Mouse (Mus musculus): ENCODE measurements around the gene Hmbs. TPM values are rescaled to one million over a fixed set of nuclear protein-coding genes. Genes with fewer than 3 reads are reported as not detected.
"Not testable (repeated sequence)": the region's sequence is repeated elsewhere in the genome, so short reads cannot be mapped to it uniquely, and the experiment has no call there.

The Hmbs gene
- polyA plus RNA-seq, 1 experiment from 2014 or later: 99.4 TPM

DNA sequence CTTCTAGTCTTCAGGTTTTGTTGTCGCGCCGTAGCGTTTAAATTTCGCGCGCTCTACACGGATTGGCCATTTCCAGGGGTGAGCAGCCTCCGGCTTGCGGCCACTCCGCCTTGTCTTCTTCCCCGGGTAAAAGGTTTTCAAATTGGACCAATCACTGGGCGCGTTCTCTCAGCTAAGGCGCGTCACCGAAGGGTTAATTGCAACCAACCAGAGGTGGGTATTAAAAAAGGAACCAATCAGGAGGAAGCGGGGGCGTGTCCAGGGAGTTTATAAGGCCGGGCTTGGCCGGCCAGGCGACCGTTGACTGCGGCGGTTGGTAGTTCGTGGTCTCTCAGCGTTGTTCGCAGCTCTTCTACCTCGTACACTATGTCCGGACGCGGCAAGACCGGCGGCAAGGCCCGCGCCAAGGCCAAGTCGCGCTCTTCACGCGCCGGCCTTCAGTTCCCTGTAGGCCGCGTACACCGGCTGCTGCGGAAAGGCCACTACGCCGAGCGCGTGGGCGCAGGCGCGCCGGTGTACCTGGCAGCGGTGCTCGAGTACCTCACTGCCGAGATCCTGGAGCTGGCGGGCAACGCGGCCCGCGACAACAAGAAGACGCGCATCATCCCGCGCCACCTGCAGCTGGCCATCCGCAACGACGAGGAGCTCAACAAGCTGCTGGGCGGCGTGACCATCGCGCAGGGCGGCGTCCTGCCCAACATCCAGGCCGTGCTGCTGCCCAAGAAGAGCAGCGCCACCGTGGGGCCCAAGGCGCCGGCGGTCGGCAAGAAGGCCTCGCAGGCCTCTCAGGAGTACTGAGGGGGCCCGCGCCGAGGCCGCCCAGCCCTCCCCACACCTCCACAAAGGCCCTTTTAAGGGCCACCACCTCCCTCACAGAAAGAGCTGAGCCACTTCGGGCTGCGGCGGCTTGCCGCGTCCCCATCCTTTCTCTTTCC lies 9.4 kb downstream of the Hmbs start, which contains the start of gene H2afx:
TSS of gene H2afx (plus strand) at position 299 of the 935 bp plus-strand sequence.
- Histone ChIP-seq H3K9ac (peak within 1 kb of the TSS; percentile 79), H3K4me1 (peaks cover 25% of the 10 kb centered on the region), H3K4me3 (replicated peaks) (peak within 1 kb of the TSS; percentile 72), H3K36me3 (peaks cover 64% of the 10 kb centered on the region), H3K27ac (replicated peaks) (peak within 1 kb of the TSS; percentile 96), H3K27me3 (no peaks in the 10 kb centered on the region), H3K4me2 (replicated peaks) (peak within 1 kb of the TSS; percentile 76), H3K9me3 (replicated peaks) (no peaks in the 10 kb centered on the region)
- ATAC-seq (ENCODE audit: insufficient number of reproducible peaks, low FRiP score, low TSS enrichment, low read depth): peak; percentile 95
- WGBS: under 1% methylated on average over 91 of the region's 91 CpGs

DNA sequence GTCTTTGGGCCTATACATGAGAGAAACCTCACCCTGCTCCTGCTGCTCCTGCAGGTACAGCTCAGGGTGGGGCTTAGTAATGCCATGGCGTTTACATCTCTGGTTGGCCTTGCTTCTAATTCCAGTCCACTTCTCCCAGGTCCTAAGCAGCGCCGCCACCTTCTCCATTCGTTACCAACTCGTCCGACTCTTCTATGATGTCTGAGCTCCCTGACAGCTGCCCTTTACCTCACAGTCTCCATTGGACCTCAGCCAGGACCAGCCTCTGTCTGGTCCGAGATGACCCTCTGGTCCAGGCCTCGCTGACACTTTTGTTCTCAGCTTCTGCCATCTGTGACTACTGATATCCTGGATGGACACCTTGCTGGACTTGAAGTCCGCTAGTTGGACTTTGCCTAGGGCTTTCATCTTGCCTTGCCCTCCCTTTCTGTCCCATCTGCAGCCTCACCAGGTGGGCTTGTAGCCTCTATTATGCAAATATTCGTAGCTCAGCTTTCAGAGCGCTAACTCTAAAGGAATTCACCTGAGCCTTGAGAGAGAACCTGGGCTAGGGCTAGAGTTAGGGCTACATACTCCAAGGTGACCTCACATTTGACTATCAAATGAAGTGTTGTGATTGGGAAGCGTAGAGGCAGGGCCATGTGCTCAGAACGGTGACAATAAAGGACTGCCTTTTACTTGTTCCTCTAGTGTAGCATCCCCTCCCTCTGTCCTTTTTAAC lies 10.9 kb downstream of the Hmbs start:
- Histone ChIP-seq H3K27ac (replicated peaks) (no peak overlapping the region), H3K4me1 (peaks cover 25% of the 10 kb centered on the region), H3K4me3 (replicated peaks) (no peak overlapping the region), H3K4me2 (replicated peaks) (no peak overlapping the region), H3K36me3 (peaks cover 61% of the 10 kb centered on the region), H3K9ac (no peak overlapping the region), H3K27me3 (no peaks in the 10 kb centered on the region), H3K9me3 (replicated peaks) (no peaks in the 10 kb centered on the region)
- no peak for ATAC-seq (ENCODE audit: insufficient number of reproducible peaks, low FRiP score, low TSS enrichment, low read depth)
- WGBS: 95% methylated on average over 13 of the region's 13 CpGs

DNA sequence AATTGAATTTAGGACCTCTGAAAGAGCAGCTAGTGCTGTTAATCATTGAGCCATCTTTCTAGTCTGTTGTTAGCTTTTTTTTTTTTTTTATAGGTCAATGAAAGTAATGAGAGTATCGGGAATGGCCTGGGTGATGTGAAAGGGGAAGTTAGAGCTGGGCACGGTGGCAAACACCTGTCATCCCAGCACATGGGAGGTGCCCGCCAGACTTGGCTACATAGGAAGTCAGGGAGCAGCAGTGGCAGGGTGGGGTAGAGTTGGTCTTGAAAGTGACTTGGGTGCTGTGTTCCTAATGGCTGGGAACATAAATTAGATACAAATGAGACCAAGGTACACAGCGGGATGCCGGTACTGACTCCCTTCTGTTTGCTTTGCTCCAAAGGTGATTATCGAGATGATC lies 13.3 kb downstream of the Hmbs start:
- Histone ChIP-seq H3K27me3 (no peaks in the 10 kb centered on the region), H3K27ac (replicated peaks) (no peak overlapping the region), H3K4me1 (peaks cover 18% of the 10 kb centered on the region), H3K4me3 (replicated peaks) (no peak overlapping the region), H3K9ac (no peak overlapping the region), H3K4me2 (replicated peaks) (no peak overlapping the region), H3K36me3 (peaks cover 48% of the 10 kb centered on the region), H3K9me3 (replicated peaks) (no peaks in the 10 kb centered on the region)
- ATAC-seq (ENCODE audit: insufficient number of reproducible peaks, low FRiP score, low TSS enrichment, low read depth): no peak
- WGBS: 92% methylated on average over 6 of the region's 6 CpGs

DNA sequence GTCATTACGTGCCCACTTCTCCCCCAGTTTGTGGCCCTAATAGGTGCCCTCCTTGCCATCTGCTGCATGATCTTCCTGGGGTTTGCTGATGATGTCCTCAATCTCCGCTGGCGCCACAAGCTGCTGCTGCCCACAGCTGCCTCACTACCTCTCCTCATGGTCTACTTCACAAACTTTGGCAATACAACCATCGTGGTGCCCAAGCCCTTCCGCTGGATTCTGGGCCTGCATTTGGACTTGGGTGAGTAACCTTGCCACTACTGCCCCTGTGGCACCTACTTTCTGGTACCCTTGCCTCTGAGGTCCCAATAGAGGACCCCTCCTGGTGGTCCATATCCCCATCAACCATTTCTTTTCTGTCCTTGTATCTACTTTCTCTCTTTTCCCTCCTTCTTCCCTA lies 16.1 kb downstream of the Hmbs start:
- Histone ChIP-seq H3K27me3 (no peaks in the 10 kb centered on the region), H3K27ac (replicated peaks) (0 out of 2 replicates have a peak overlapping the region, but pooled peaks have one; percentile 94), H3K9ac (no peak overlapping the region), H3K36me3 (peaks cover 35% of the 10 kb centered on the region), H3K4me2 (replicated peaks) (peak overlapping the region; percentile 73), H3K4me3 (replicated peaks) (peak overlapping the region; percentile 80), H3K4me1 (peaks cover 13% of the 10 kb centered on the region), H3K9me3 (replicated peaks) (no peaks in the 10 kb centered on the region)
- 91% methylated on average over 5 of the region's 5 CpGs for whole genome bisulfite sequencing
- ATAC-seq (ENCODE audit: insufficient number of reproducible peaks, low FRiP score, low TSS enrichment, low read depth): no peak

DNA sequence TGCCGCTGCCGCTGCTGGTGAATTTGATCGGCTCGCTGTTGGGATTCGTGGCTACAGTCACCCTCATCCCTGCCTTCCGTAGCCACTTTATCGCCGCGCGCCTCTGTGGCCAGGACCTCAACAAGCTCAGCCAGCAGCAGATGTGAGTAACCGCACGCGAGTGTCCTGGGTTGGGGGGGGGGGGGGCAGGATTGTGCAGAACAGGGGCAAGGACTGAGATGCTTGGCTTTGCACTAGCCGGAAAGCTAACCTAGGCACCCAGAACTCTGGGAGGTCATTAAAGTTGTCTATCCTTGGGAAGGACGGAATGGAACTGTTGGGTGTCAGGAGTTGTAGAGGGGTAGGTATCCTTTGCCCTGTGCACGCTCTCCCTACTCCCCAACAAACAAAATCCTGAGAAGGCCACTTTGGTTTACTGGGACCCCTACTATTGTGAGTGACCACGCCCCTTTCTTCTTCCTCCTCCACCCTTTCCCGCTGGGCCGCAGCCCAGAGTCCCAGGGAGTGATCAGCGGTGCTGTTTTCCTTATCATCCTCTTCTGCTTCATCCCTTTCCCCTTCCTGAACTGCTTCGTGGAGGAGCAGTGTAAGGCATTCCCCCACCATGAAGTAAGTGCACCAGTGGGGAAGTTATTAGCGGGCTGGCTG lies 16.8 kb downstream of the Hmbs start:
- peak overlapping the region; percentile 76 for H3K9ac ChIP-seq
- WGBS: under 1% methylated on average over 22 of the region's 22 CpGs
- no peaks in the 10 kb centered on the region for H3K9me3 ChIP-seq (replicated peaks)
- peak; percentile 53 for ATAC-seq (ENCODE audit: insufficient number of reproducible peaks, low FRiP score, low TSS enrichment, low read depth)
- H3K4me1 ChIP-seq: peaks cover 13% of the 10 kb centered on the region
- peak overlapping the region; percentile 80 for H3K4me3 ChIP-seq (replicated peaks)
- H3K4me2 ChIP-seq (replicated peaks): peak overlapping the region; percentile 73
- peaks cover 29% of the 10 kb centered on the region for H3K36me3 ChIP-seq
- H3K27ac ChIP-seq (replicated peaks): peak overlapping the region; percentile 94
- H3K27me3 ChIP-seq: no peaks in the 10 kb centered on the region

DNA sequence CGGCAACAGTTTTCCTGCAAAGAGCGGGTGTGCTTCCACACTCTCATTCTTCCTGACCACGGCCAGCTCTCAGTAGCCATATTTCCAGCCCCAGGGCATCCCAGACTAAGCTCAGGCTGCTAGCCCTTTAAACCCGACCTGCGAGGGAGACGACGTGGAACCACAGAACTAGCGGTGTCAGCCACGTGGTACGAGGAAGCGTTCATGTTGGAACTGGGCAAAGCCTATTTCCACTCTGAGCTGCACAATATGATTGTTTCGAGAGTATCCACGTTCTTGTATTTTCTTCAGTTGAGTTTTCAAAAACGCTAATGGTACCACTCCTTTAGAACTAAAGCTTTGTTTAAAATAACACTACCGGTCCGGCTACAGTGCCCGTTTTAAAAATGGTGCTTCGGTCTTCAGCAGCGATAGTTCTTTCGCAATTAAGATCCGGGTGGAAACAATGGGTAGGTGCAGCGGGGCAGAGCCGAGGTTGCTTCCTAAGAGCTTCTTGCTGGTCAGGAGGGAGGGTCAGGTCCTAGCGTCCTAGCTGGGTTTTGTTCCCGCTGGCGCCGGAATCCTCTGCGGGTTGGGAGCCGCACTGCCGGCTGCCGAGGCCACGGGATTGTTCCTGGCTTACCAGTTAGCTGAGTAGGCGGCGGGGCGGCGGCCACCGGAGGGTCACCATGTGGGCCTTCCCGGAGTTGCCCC lies 17.5 kb downstream of the Hmbs start:
- H3K4me2 ChIP-seq (replicated peaks): peak overlapping the region; percentile 73
- WGBS: under 1% methylated on average over 38 of the region's 38 CpGs
- H3K27me3 ChIP-seq: no peaks in the 10 kb centered on the region
- H3K36me3 ChIP-seq: peaks cover 23% of the 10 kb centered on the region
- ATAC-seq (ENCODE audit: insufficient number of reproducible peaks, low FRiP score, low TSS enrichment, low read depth): peak; percentile 88
- no peaks in the 10 kb centered on the region for H3K9me3 ChIP-seq (replicated peaks)
- H3K4me1 ChIP-seq: peaks cover 13% of the 10 kb centered on the region
- peak overlapping the region; percentile 94 for H3K27ac ChIP-seq (replicated peaks)
- peak overlapping the region; percentile 76 for H3K9ac ChIP-seq
- peak overlapping the region; percentile 80 for H3K4me3 ChIP-seq (replicated peaks)

DNA sequence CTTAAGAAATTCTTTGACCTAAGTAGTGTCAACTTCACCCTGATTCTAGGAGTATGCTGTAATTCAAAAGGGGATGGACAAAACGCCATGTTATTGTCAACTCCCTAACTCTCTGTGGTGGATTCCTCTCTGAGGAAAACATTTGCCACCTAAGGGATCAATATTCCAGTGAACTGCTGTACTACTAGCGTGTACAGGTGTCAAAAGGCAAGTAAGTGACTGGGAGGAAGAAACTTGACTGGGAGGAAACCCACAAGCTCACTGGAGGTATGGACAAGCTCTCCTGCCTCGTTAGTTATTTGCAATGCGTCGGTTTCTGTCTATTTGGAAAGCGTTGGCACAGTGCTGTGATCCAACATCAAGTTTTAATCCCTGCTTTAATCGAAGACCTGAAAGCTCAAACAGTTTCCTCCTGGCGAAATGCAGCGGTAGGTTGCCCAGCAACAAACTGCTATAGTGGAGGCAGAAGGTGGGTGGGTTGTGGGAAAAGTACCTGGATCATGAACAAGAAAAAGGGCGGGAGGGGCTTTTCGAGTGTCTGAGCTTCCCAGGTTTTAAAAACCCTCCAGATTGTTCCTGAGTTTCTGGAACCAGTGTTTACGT lies 18.2 kb downstream of the Hmbs start, which contains the start of gene Dpagt1:
TSS of gene Dpagt1 (plus strand) at position 252 of the 603 bp plus-strand sequence.
- Histone ChIP-seq H3K9ac (peak within 1 kb of the TSS; percentile 76), H3K9me3 (replicated peaks) (no peaks in the 10 kb centered on the region), H3K36me3 (peaks cover 16% of the 10 kb centered on the region), H3K4me3 (replicated peaks) (peak within 1 kb of the TSS; percentile 80), H3K4me1 (peaks cover 16% of the 10 kb centered on the region), H3K27ac (replicated peaks) (peak within 1 kb of the TSS; percentile 94), H3K4me2 (replicated peaks) (peak within 1 kb of the TSS; percentile 73), H3K27me3 (no peaks in the 10 kb centered on the region)
- WGBS: 2% methylated on average over 12 of the region's 12 CpGs
- peak; percentile 27; the same call in 1 of the 2 replicates for ATAC-seq (ENCODE audit: insufficient number of reproducible peaks, low FRiP score, low TSS enrichment, low read depth)

DNA sequence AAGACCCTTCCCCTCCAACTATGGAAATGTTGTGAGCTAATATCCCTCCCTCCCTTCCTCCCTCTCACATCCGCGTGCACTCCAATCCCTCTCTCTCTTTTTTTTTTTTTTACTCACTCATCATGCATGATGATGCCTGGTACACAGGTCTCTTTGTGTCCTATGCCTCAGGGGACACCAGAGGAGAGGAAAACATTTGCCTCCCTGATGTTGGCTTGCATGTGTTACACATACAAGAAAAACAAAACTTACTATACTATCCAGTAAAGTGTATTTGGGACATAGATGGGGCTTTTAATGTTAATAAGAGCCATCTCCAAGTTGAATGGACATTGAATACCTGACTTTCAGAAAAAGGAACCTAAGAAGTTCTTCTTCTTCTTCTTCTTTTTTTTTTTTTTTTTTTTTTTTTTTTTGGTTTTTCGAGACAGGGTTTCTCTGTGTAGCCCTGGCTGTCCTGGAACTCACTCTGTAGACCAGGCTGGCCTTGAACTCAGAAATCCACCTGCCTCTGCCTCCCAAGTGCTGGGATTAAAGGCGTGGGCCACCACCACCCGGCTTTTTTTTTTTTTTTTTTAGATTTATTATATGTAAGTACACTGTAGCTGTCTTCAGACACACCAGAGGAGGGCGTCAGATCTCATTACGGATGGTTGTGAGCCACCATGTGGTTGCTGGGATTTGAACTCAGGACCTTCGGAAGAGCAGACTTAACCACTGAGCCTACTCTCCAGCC lies 18.8 kb downstream of the Hmbs start:
- peaks cover 21% of the 10 kb centered on the region for H3K4me1 ChIP-seq
- WGBS: 62% methylated on average over 7 of the region's 8 CpGs
- not testable (repeated sequence) for H3K27me3 ChIP-seq; H3K9ac ChIP-seq; H3K9me3 ChIP-seq (replicated peaks); H3K36me3 ChIP-seq; ATAC-seq (ENCODE audit: insufficient number of reproducible peaks, low FRiP score, low TSS enrichment, low read depth)
- H3K27ac ChIP-seq (replicated peaks): peak overlapping the region; percentile 94
- peak overlapping the region; percentile 73 for H3K4me2 ChIP-seq (replicated peaks)
- H3K4me3 ChIP-seq (replicated peaks): 0 out of 2 replicates have a peak overlapping the region, but pooled peaks have one; percentile 80

DNA sequence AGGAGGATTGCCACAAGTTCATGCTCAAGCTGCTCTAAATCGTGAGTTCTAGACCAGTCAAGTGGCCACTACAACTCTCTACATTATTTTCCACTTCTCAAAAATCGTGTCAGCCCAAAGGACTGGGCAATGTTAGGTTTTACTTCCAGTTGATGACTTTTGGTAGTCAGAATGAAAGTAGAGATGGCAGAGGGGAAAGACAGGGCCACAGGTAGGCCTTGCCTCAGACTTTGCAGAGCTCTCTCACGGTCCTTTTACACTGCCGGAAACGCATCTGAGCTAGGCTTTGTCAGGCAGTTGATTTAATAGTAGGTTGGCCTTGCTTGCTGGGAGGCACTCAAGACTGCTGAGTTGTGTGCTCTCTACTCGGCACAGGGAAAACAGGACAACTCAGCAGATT lies 19.9 kb downstream of the Hmbs start:
- WGBS: 81% methylated on average over 6 of the region's 6 CpGs
- Histone ChIP-seq H3K4me3 (replicated peaks) (no peak overlapping the region), H3K4me1 (peaks cover 25% of the 10 kb centered on the region), H3K9me3 (replicated peaks) (no peaks in the 10 kb centered on the region), H3K27ac (replicated peaks) (no peak overlapping the region), H3K36me3 (peaks cover 5% of the 10 kb centered on the region), H3K9ac (no peak overlapping the region), H3K27me3 (no peaks in the 10 kb centered on the region), H3K4me2 (replicated peaks) (no peak overlapping the region)
- no peak for ATAC-seq (ENCODE audit: insufficient number of reproducible peaks, low FRiP score, low TSS enrichment, low read depth)

DNA sequence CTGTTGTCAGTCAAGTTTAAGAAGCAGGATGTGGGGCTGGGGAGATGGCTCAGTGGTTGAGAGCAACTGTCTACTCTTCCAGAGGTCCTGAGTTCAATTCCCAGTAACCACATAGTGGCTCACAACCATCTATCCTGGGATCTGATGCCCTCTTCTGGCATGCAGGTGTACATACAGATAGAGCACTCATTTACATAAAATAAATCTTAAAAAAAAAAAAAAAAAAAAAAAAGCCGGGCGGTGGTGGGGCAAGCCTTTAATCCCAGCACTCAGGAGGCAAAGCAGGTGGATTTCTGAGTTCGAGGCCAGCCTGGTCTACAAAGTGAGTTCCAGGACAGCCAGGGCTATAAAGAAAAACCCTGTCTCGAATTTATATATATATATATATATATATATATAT lies 20.4 kb downstream of the Hmbs start:
- H3K36me3 ChIP-seq; H3K27me3 ChIP-seq; H3K9ac ChIP-seq; H3K9me3 ChIP-seq (replicated peaks); H3K4me3 ChIP-seq (replicated peaks); H3K4me2 ChIP-seq (replicated peaks); H3K27ac ChIP-seq (replicated peaks); ATAC-seq (ENCODE audit: insufficient number of reproducible peaks, low FRiP score, low TSS enrichment, low read depth): not testable (repeated sequence)
- 73% methylated on average over 2 of the region's 4 CpGs for WGBS
- H3K4me1 ChIP-seq: peaks cover 30% of the 10 kb centered on the region
